Mouse (Mus musculus) lung, postnatal 4 days (tissue): Measurements from ENCODE around the gene C1ql1.
A peak's percentile ranks its signal among the peaks of the same experiment; 100 is the strongest.
"Not testable (repeated sequence)": the region's sequence is repeated elsewhere in the genome, so short reads cannot be mapped to it uniquely, and the experiment has no call there.

Experiments
- DNase-seq, 2 experiments: peaks; one replicate each; pipeline ENCODE4 v3.0.0; 2021

The C1ql1 gene

GRCm38 (mm10) chr11:102946265-102946991 is at the start of gene C1ql1:
C1ql1 (minus strand) TSS chr11:102946688.
- DNase-seq: peak; percentile 89 to 94

GRCm38 (mm10) chr11:102994952-102995351 is 48.5 kb upstream of the C1ql1 start:
- DNase-seq: no peak

- DNase-seq: no peak
Observed at GRCm38 (mm10) chr11:102993420-102994029, 47.0 kb upstream of the C1ql1 start.

GRCm38 (mm10) chr11:102992940-102993339 is 46.5 kb upstream of the C1ql1 start:
- peak; percentile 74 to 83 for DNase-seq

- peak in 1 of 2 experiments; percentile 60 for DNase-seq
Observed at GRCm38 (mm10) chr11:102991681-102992080, 45.2 kb upstream of the C1ql1 start.

GRCm38 (mm10) chr11:102990152-102990663 is 43.7 kb upstream of the C1ql1 start:
- DNase-seq: peak; percentile 52 to 64

GRCm38 (mm10) chr11:102989641-102990151 is 43.2 kb upstream of the C1ql1 start:
- DNase-seq: no peak

- no peak for DNase-seq
Observed at GRCm38 (mm10) chr11:102985160-102985559, 38.7 kb upstream of the C1ql1 start.

- DNase-seq: no peak
Observed at GRCm38 (mm10) chr11:102984615-102985014, 38.1 kb upstream of the C1ql1 start.

GRCm38 (mm10) chr11:102984086-102984485 is 37.6 kb upstream of the C1ql1 start:
- no peak for DNase-seq

GRCm38 (mm10) chr11:102981151-102981890 is 34.8 kb upstream of the C1ql1 start:
- DNase-seq: no peak

GRCm38 (mm10) chr11:102978052-102978666 is 31.7 kb upstream of the C1ql1 start:
- DNase-seq: peak in 1 of 2 experiments; percentile 39

- not testable (repeated sequence) for DNase-seq
Observed at GRCm38 (mm10) chr11:102975966-102976365, 29.5 kb upstream of the C1ql1 start.

- no peak for DNase-seq
Observed at GRCm38 (mm10) chr11:102972326-102972725, 25.8 kb upstream of the C1ql1 start.

GRCm38 (mm10) chr11:102971604-102972003 is 25.1 kb upstream of the C1ql1 start:
- no peak for DNase-seq

- peak in 1 of 2 experiments; percentile 39 for DNase-seq
Observed at GRCm38 (mm10) chr11:102964547-102965091, 18.1 kb upstream of the C1ql1 start.

- no peak for DNase-seq
Observed at GRCm38 (mm10) chr11:102963855-102964546, 17.5 kb upstream of the C1ql1 start.

- no peak for DNase-seq
Observed at GRCm38 (mm10) chr11:102963246-102963854, 16.9 kb upstream of the C1ql1 start.

- no peak for DNase-seq
Observed at GRCm38 (mm10) chr11:102962861-102963245, 16.4 kb upstream of the C1ql1 start.

GRCm38 (mm10) chr11:102961082-102961481 is 14.6 kb upstream of the C1ql1 start:
- DNase-seq: no peak

- DNase-seq: no peak
Observed at GRCm38 (mm10) chr11:102958870-102959269, 12.4 kb upstream of the C1ql1 start.
